Mouse (Mus musculus) embryonic fibroblast, embryonic 13.5 days (primary cell): ENCODE results near the gene Ptprb.

Experiments
- CTCF ChIP-seq: IDR thresholded peaks from 2 replicates; pipeline ENCODE4 v1.5.1; 2011; ENCODE audit warnings: mild to moderate bottlenecking, control low read depth, low read length, moderate library complexity, borderline replicate concordance; ENCODE audit not compliant: insufficient read depth
- POLR2A ChIP-seq: IDR thresholded peaks from 2 replicates; pipeline ENCODE4 v1.6.1; 2011; ENCODE audit warnings: low read depth, mild to moderate bottlenecking, control low read depth, low read length, moderate library complexity

- no peak for TF ChIP-seq CTCF
- TF ChIP-seq POLR2A: no peak
Measured at GRCm38 (mm10) chr10:116290483-116290882, 15.2 kb downstream of the Ptprb start.
